Mouse (Mus musculus) B cell, adult (primary cell): Measurements from ENCODE around the gene Cyp4f18. TPM values are rescaled to one million over a fixed set of nuclear protein-coding genes. Genes with fewer than 3 reads are reported as not detected.

ENCODE experiments used
- total RNA-seq: library from RNA; stranded (reverse); gene quantifications from 4 replicates; pipeline ENCODE4 v1.2.4, GENCODE M21; 2023; ENCODE audit not compliant: inconsistent age

Cyp4f18 gene
- 186 to 230 TPM (median 196 TPM) in 4 replicates for total RNA-seq

DNA sequence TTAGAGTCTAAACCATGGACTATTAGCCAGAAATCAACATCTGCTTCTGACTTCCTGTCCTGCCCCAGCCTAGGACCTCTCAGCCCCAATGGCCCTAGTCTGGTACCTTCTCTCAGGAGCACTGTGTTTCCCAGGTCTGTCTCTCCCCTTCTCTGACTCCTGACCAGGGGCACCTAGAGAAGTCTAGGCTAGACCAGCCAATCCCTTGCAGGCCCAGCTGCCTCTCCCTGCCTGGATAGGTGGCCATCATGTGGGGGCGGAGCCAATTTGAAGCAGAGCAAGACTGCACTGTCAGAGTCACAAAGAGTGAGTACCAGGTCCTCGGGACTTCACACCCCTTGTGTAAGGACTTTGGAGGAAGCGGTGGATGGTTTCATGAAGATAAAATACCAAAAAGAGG, at the start of gene Cyp4f18:
Gene Cyp4f18 (minus strand): TSS at position 154 of the 400 bp plus-strand sequence.

DNA sequence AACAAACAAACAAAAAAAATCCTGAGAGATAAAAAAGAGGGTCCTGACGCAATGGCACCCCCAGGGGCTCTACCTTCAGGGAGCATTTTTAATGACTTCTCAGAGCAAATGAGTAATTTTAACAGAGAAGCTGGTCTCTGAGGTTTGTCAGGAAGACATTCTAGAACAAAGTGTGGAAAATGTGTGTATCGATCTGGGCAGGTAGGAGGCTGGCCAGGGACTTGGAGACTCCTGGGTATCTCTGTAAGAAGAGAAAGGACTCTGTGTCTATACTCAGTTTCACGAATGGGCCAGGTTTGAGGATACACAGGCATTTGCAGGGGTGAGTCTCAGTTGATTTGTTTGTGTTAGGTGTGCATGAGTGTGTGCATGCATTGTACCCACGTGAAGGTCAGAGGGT, 31.5 kb upstream of the Cyp4f18 start, which contains the start of gene Olfr372:
Gene Olfr372 (plus strand): TSS at position 301 of the 400 bp plus-strand sequence.

DNA sequence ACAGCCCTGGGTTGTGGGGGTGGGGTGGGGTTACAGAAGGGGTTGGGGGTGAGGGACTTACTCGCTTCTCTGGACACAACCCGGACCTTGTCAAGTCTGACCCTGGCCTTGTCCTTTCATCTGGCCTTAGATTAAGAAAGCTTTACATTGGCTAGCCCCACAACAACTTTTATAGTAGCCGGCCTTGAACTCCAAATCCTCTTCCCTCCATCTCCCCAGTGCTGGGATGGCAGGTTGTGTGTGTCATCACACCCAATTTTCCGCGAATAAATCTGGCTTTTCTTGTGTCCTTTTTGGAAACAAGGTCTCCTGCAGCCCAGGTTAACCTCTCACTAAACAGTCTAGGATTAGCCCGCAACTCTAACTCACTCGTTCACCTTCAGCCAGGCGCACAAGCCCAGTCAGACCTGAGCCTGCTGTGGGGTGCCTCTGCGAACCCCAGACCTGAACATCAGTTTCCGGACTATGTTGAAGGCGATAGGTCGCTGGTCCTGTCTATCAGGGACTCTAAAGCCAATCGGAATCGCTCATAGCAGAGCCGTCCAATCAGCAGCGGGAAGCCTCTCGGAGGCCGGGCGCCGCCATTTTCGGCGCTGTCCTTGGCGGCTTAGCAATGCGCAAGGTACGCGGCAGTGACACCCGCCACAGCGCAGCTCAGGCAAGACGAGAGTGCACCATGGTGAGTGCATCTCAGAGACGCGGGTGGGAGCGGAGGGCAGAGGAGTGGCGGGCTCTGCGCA, 58.8 kb downstream of the Cyp4f18 start, which contains the start of gene Zfp961:
Gene Zfp961 (plus strand): TSS at position 557 of the 740 bp plus-strand sequence.

Other genes with a start within 250 kb of the Cyp4f18 start
- gene Zfp709, start 127.6 kb downstream of the Cyp4f18 start, total RNA-seq: 9.8 to 12.1 TPM (median 11.3 TPM) in 4 replicates
- gene Zfp882, start 101.0 kb downstream of the Cyp4f18 start, total RNA-seq: 8.2 to 9.7 TPM (median 8.9 TPM) in 4 replicates
- 9.7 to 12.9 TPM (median 10.6 TPM) in 4 replicates for gene Zfp617, start 101.0 kb downstream of the Cyp4f18 start, total RNA-seq
- gene Zfp961, start 58.6 kb downstream of the Cyp4f18 start, total RNA-seq: 24.0 to 33.2 TPM (median 24.9 TPM) in 4 replicates
- not detected in 4 replicates for gene Olfr372, start 31.6 kb upstream of the Cyp4f18 start, total RNA-seq
- 0.21 TPM in 1 of 4 replicates, not detected in the others for gene Olfr373, start 73.6 kb upstream of the Cyp4f18 start, total RNA-seq
- gene Olfr374, start 97.4 kb upstream of the Cyp4f18 start, total RNA-seq: 0.06 to 0.22 TPM (median 0.06 TPM) in 3 of 4 replicates, not detected in the other
- gene Tpm4, start 125.3 kb upstream of the Cyp4f18 start, total RNA-seq: 246 to 263 TPM (median 261 TPM) in 4 replicates
- gene Rab8a, start 151.6 kb upstream of the Cyp4f18 start, total RNA-seq: 110 to 144 TPM (median 142 TPM) in 4 replicates
- gene Hsh2d, start 180.0 kb upstream of the Cyp4f18 start, total RNA-seq: 28.4 to 38.7 TPM (median 32.9 TPM) in 4 replicates
- 1.00 to 1.0 TPM in 2 of 4 replicates, not detected in the others for gene Cib3, start 203.2 kb upstream of the Cyp4f18 start, total RNA-seq
- not detected in 4 replicates for gene Gm11034, start 204.0 kb upstream of the Cyp4f18 start, total RNA-seq
- gene Fam32a, start 210.1 kb upstream of the Cyp4f18 start, total RNA-seq: 80.2 to 90.2 TPM (median 89.1 TPM) in 4 replicates
- gene Ap1m1, start 230.4 kb upstream of the Cyp4f18 start, total RNA-seq: 185 to 223 TPM (median 213 TPM) in 4 replicates